Mouse (Mus musculus): ENCODE results near the gene Ercc5. TPM values are rescaled to one million over a fixed set of nuclear protein-coding genes. Genes with fewer than 3 reads are reported as not detected.

Ercc5 gene
- polyA plus RNA-seq, 1 experiment, result 1.7 TPM

GRCm38 (mm10) chr1:44217118-44217517, 69.6 kb downstream of the Ercc5 start:
- H3K4me1 ChIP-seq, result no peaks in the 10 kb centered on the region
- no peaks in the 10 kb centered on the region for H3K27me3 ChIP-seq (replicated peaks)
- no peak overlapping the region for H3K4me3 ChIP-seq (replicated peaks)
- TF ChIP-seq FLI1 (IDR thresholded peaks at IDR 0.05; ENCODE audit: low read length) (no peak), GATA1 (IDR thresholded peaks at IDR 0.05; ENCODE audit: borderline replicate concordance, low read length) (no peak)
- H3K9me3 ChIP-seq, result no peaks in the 10 kb centered on the region
- H3K36me3 ChIP-seq (replicated peaks; ENCODE audit: low read length), result no peaks in the 10 kb centered on the region

DNA sequence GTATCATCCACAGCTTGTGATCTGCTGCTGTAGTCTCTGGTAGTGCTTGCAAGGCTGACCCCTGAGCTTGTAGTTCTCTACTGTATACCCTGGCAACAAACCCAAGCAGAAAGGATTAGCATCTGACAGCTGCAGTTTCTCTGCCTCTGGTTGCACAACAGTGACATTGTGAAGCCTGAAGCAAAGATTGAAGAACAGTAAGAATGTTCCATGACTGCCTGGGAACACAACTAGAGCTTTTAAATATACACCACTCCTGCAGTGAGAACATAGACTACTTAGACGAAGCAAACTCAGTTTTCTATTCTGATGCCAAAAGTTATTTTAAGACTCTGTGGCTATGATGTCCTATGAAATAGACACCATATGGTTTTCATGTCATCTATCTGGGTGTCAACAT, 71.3 kb downstream of the Ercc5 start, which contains the start of gene Mettl21e:
TSS of gene Mettl21e (minus strand) at position 86 of the 400 bp plus-strand sequence.
- TF ChIP-seq GATA1 (IDR thresholded peaks at IDR 0.05; ENCODE audit: borderline replicate concordance, low read length), result no peak
- TF ChIP-seq FLI1 (IDR thresholded peaks at IDR 0.05; ENCODE audit: low read length), result no peak
- no peak within 1 kb of the TSS for H3K4me3 ChIP-seq (replicated peaks)
- no peaks in the 10 kb centered on the region for H3K4me1 ChIP-seq
- H3K36me3 ChIP-seq (replicated peaks; ENCODE audit: low read length), result no peaks in the 10 kb centered on the region
- H3K27me3 ChIP-seq (replicated peaks), result no peaks in the 10 kb centered on the region
- no peaks in the 10 kb centered on the region for H3K9me3 ChIP-seq

DNA sequence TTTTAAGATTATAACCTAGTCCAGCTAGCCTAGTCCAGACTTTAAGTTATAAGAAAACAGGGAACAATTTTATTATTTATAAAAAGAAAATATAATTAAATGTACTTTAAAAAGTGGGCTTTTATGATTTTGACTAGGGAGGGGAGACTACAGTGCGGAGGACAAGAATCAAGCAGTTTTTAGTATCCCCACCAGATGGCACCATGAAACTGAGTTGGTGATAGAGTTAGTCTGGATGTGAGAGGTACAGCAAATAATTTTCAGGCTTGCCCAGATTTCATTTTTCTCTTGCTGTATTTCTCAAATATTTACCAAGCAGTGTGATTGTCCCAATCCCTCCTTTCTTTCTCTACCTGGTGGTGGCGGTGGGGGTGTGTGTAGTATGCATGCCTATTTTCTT, 81.5 kb downstream of the Ercc5 start:
- Histone ChIP-seq H3K27me3 (replicated peaks) (no peaks in the 10 kb centered on the region), H3K4me3 (replicated peaks) (no peak overlapping the region), H3K4me1 (no peaks in the 10 kb centered on the region), H3K36me3 (replicated peaks; ENCODE audit: low read length) (no peaks in the 10 kb centered on the region), H3K9me3 (no peaks in the 10 kb centered on the region)
- TF ChIP-seq FLI1 (IDR thresholded peaks at IDR 0.05; ENCODE audit: low read length) (no peak), GATA1 (IDR thresholded peaks at IDR 0.05; ENCODE audit: borderline replicate concordance, low read length) (no peak)

Other genes with a start within 250 kb of the Ercc5 start
- 2.4 and 4.2 TPM in 2 replicates for gene Tpp2, start 214.1 kb upstream of the Ercc5 start, polyA plus RNA-seq (2012; ENCODE audit: insufficient read depth, low replicate concordance)
- not detected in 2 replicates for gene Mettl21c, start 127.7 kb upstream of the Ercc5 start, polyA plus RNA-seq (2012; ENCODE audit: insufficient read depth, low replicate concordance)
- not detected in 2 replicates for gene Gm8251, start 85.8 kb upstream of the Ercc5 start, polyA plus RNA-seq (2012; ENCODE audit: insufficient read depth, low replicate concordance)
- gene Tex30, start 45.3 kb upstream of the Ercc5 start, polyA plus RNA-seq (2012; ENCODE audit: insufficient read depth, low replicate concordance), result 1.4 and 3.0 TPM in 2 replicates
- 4.4 and 5.1 TPM in 2 replicates for gene Kdelc1, start 28.9 kb upstream of the Ercc5 start, polyA plus RNA-seq (2012; ENCODE audit: insufficient read depth, low replicate concordance)
- gene Bivm, start 28.8 kb upstream of the Ercc5 start, polyA plus RNA-seq (2012; ENCODE audit: insufficient read depth, low replicate concordance), result 5.2 TPM in 1 of 2 replicates, not detected in the other
- gene Mettl21e, start 71.2 kb downstream of the Ercc5 start, polyA plus RNA-seq (2012; ENCODE audit: insufficient read depth, low replicate concordance), result not detected in 2 replicates